Mouse (Mus musculus): ENCODE results near the gene Dst.

- TF ChIP-seq CTCF (conservative IDR thresholded peaks at IDR 0.05; ENCODE audit: low read length) = peak; percentile 68
- no peak for TF ChIP-seq NANOG (IDR thresholded peaks at IDR 0.05; ENCODE audit: borderline replicate concordance, low read length)
Observed at GRCm38 (mm10) chr1:34164616-34165295, 256.7 kb downstream of the Dst start.

Data from E14TG2a.4 (cell line).